Mouse (Mus musculus) lung, postnatal 10 days (tissue): ENCODE data around the gene Tmc3.

Experiments
- DNase-seq: peaks from one replicate; pipeline ENCODE4 v3.0.0; 2021

The Tmc3 gene

DNA sequence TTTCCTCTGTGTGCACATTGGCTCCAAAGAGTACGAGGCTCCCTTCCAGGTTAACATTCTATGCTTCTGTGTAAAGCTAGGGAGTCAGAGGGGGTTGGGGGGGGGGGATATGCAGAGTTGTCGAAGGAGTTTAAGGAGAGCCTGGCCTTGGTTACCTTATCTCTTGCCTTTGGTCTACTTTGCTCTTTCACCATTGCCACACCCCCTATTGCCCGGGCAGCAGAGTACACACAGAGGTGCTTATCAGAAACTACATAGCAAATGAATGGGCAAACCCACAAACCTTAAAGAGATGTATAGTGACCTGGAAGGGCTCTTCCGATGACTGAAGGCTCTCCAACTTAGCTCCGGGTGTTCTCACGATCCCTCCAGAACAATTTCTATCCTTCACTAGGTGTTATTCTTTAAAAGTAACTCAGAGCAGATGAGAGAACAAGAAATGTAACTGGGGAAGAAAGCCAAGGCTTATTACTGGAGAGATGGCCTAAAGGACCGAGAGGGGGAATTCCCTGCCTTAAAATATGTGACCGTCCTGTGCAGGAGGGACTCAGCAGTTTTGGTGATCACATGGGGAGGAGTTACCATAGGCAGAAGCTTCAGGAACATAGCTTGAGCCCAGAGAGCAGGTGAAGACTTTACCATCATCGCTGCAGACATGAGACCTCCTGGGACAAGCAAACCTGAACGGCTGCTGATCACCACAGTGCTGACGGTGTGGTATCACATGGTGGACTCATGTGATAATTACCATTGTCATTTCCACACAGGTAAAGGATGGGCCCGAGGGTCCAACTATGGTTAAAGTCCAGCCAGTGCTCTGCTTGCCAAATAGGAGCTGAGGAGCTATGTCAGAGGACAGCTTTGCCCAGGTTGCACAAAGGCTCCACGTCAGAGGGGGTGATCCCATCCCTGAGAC, 14.5 kb downstream of the Tmc3 start:
- DNase-seq, result no peak

DNA sequence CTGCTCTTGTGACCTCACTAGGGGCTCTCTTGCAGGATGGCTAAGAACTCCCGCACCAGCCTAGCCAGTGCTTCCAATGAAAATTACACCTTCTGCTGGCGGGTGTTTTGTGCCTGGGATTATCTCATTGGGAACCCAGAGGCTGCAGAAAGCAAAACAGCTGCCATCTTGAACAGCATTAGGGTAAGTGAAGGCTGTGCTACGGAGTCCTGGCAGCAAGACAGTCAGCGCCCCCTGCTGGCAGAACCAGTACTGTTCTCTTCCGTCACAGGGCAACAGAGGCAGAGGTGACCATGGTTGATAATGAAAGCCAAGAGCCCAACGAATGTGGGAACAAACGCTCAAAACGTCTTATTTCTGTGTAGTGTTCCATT, 15.2 kb downstream of the Tmc3 start:
- DNase-seq, result peak; percentile 52

DNA sequence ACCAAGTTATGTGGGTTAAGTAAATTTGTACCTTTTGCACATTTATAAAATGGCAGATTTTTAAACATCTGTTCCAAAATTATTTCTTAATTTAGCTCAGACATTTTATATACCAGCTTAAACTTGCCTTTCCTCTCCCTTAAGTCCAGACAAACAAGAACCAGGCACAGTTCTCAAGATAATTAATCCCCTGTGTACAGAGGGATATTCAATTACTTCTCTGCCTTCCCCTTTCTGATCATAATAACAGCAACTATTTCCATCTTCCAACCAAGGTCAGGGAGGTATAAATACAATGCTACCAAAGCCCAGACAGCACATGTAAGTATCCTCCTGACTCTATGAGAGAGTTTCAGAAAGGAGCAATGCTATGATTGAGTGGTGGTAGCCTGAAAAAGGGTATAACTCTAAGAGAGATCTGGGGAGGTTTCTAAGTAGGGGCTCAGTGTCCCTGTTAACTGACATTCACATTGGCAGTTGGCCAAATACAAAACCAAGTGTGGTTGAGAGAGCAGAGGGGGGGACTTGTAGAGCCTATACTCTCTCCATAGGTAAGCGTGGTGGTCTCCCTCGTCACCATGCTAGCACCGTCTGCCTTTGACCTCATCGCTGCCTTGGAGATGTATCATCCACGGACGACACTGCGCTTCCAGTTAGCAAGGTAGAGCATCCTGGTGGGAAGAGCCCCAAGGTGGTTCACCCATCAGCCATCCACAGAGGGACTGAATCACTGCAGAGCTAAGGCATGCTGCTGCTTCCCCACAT, 19.6 kb downstream of the Tmc3 start:
- no peak for DNase-seq

DNA sequence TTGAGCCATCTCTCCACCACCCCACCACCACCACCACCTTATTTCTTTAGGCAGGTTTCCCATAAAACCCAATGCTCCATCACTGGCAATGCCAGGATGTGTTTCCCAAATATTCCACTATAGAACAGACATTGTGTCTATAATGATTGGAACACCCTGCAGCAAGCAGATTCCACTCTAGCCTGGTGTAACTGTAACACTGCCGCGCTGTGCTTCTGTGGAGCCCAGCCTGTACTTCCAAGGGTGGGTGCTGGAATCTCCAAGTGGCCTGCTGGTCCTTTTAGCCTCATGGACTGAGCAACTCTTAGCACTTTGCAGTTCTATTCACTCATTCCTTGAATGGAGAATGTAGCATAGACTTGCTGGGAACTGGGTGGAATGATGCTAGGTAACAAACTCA, 22.1 kb downstream of the Tmc3 start:
- no peak for DNase-seq

DNA sequence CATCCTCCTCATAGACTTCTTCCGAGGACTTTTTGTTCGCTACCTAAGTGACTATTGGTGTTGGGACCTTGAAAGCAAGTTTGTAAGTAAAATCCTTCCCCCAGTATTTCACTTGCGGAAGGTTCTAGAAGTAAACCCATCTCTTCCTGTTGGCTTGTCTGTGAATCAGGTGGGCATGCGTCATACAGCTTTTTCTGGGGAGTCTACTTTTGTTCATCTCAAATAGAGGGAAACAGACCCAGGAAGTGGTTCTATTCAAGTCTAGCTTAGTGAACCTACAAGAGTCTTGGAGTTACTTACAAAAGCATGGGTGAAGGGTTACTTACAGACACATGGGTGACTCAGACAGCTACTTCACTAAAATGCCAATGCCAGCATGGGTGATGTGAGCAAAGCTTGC, 25.2 kb downstream of the Tmc3 start:
- DNase-seq, result no peak

DNA sequence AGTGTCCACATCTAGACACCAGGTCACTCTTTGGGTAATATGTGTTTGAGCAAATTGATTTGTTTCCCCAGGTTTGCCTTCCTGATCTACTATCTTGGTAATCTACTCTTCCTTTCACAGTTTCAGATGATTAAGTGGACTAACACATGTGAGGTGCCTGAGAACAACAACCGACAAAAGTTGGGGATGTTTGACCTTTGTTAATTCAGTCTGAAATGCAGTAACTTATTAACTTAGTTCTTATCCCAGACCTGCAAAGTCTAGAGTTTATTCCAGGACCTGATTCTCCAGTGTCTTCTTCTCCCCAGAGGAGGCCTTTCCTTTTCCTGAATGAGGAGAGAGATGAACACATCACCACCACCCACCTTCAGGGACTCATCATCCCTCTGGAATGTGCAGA, 27.2 kb downstream of the Tmc3 start:
- DNase-seq, result no peak

DNA sequence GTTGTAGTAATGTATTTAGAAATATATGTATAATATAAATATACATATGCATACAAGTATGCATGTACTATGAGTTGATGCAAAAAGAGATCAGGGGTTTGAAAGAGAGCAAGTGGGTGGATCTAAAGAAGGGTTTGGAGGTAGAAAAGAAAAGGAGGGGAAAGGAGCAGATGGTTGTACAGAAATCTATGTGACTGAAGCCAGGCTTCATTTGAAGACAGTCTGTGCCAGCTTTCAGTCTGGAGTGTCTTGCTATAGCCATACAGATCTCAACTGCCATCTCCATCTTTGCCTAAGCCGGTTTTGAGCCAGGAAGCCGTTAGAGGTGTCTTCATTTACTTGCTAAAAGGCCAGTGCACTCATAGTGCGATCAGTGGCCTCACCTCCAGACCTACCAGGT, 30.5 kb downstream of the Tmc3 start:
- no peak for DNase-seq

DNA sequence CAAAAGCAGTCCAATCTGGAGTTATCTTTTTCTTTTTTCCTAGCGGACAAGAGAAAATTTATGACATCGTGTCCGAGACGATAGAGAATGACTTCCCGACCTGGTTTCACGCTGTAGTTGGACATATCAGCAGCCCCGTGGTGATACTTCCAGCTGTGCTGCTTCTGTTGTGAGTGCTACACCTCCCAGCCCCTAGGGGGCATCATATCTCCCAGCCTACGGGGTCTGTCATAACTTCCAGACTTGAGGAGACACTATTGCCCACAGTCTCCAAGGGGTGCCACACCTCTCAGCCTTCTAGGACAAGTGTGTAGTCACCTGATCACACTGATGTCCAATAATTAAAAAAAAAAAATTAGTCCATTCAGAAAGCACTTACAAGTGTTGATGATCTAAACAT, 31.1 kb downstream of the Tmc3 start:
- DNase-seq, result no peak

DNA sequence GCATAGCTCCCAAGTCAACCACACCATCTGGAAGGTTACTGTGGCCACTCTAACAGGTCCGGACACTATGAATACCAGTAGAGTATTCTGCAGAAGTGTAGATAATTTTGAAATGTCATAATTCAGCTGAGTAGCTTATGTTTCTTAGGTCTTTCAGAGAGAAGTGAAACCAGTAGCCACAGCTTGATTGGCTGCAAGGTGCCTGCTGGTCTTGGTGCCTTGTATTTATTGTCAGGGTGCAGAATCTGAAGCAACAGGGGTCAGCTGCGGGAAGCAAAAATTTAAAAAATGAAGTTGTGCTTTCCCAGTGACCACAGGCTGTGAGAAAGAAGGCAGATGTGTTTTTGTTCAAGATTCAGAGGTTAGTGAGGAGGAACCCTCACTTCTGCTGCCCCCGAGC, 31.5 kb downstream of the Tmc3 start:
- DNase-seq, result no peak

DNA sequence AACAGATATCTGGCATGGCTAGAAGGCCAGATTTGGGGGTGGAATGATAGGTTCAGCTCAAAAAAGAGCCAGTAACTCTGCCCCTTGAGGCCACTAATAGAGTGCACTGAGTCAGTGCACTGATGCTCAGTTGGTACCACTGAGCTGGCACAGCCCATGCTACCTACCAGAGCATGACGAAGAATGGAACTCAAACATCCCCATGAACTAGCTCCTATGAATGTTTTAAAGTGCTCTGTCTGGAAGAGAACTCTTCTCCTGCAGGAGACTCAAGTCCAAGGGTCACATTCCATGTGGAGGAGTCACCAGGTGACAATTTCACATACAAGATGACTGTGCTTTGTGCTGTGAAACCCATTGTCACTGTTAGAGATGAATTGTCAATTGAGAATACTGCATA, 34.0 kb downstream of the Tmc3 start:
- DNase-seq, result no peak

DNA sequence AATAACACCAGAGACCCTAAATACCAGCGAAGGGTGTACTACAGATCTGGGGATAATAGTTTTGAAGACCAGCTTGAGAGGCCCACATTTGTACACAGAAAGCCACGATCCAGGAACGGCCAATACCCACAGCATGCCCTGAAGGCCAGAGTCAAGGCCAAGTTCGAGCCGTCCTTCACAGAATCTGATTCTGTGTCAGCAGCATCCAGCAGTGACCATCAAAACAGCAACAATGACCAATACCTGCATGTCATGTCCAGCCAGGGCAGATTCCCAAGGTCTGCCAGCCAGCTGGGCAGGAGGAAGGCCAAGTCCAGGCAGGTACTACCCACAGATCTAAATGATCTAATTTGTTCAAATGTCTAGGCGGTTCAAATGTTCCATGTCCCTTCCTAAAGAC, 37.9 kb downstream of the Tmc3 start:
- no peak for DNase-seq

DNA sequence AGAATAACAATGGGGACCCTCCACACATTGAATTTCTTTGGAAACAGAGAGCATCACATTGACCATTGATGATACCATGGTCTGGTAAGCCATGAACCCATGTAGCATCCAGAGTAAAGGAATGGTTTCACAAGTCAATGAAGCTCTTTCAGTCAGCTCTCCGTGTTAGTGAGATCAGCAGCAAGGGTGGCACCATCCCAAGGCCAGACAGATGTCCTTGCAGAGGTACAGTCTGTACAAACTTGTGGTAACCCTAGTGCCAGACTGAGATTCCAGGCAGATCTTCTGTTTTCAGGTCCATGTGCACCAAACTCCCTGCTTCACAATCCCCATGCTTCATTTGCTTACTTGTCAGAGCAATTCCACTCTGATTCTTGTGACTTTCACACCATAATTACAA, 39.3 kb downstream of the Tmc3 start:
- no peak for DNase-seq

DNA sequence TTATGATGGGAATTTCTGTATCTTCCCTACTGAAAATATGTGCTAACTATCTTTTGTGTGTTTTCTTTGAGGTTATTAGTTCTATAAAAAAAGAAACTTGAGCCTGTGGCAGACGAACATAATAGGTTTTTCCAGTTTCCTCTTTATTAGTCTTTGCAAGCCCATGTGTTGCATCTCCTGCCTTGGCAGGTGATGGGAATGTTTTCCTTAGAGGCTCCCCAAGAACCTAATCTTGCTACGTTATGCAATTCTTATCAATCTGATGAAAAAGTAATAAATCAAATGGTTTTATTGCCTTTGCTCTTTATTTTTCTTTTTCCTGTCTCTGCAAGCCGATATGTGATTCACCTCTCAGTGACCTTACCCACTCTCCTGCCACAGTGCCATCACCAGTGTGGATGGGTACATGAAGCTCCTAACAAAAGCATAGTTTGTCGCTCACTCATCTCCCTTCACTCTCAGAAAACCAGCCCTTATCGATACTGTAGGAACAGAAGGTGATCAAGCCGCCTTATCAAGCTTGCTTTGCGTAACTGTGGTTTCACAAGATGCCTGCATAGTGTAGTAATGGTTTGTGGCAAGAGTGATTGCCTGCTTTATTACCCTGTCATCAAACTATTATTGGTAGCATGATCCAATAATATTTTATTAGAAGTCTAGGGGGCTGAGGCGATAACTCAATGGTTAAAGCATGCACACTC, 42.0 kb downstream of the Tmc3 start:
- DNase-seq, result no peak

DNA sequence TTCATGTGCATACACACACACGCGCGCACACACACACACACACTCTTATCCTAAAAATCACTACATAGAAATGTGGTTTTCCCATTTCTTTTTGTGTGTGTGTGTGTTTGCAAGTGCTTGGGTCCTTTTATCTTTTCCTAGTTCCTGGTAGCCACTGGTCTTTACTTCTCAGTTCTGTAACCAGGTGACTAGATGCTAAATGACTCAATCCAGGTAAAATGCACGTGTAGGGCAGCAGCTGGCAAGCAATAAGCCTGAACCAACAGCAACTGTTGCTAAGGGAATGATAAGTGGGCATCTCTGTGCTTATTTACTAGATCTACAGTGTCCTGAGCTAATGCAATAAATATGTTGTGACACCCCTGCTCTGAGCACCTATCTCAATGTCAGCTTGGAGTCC, 42.6 kb downstream of the Tmc3 start:
- no peak for DNase-seq

DNA sequence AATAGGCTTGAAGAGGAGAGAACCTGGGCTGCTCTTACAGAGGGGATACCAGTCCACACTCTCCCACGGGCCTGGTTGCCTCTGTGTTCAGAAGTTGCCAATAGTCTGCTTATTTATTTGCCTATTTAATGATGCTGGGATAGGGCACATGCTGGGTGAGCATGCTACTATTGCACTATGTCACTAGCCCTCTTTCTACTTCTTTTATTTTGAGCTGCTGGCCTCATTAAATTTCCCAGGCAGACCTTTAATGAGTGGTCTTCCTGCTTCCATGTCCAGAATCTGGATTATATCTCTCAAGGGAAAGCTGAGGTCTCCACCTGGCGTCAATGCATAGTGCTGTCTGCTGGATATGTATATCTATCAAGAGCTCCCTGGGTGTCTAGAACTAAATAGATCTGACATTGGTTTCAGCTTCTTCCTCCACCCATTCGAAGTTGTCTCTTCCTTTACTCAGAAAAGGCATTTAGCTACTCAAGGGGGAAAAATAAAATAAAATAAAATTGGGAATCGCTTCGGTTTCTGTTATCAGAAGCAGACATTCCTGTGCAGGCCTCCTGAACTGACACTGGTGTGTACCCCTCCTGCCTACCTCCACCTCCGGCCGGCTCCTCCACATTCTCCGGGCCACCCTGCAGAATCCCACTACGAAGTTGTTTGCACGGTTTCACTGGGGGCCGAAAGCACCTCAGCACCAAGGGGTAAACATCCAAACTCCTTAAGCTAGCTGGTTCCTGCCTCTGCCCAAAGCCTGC, 46.5 kb downstream of the Tmc3 start:
- no peak for DNase-seq

DNA sequence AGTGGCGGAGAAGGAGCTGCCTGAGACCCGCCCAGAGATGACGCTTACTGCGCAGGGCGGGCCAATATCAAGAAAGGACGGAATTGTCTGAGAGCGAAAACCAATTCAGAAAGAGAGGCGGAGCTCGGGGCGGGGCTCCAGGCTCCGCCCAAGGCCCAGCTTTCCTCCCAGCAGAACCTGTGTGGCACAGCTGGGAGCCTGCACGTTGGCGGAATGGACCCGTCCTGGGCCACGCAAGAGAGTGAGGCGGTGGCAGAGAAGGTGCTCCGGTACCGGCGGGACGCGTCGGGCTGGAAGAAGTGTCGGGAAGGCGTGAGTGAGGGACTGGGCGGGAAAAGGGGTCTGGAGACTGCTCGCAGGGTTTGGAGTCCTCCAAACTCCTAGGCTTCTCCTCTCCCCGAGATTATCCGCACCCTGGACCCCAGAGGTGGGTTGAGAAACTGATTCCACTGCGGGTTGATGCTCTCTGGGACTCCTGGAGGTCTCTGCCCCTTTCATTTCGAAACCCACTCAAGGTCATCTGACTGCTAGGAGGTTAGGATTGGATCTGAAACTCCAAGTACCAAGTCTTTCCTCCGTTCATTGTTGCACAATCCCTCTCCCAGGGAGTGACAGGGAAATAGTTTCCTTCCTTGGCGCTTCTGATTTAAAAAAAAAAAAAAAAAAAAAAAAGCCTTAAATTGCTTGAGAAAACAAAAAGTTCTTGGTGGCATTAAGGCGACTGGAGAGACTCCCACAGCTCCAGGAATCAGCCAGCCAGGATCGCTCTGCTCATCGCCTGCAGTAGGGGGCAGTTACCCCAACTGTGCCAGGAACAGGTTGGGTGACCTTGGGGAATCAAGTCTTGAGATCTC, 47.3 kb downstream of the Tmc3 start, which contains the start of gene Stard5:
Gene Stard5, plus strand, starts transcription at position 132 of the 854 bp plus-strand sequence.
- peak; percentile 97 for DNase-seq

DNA sequence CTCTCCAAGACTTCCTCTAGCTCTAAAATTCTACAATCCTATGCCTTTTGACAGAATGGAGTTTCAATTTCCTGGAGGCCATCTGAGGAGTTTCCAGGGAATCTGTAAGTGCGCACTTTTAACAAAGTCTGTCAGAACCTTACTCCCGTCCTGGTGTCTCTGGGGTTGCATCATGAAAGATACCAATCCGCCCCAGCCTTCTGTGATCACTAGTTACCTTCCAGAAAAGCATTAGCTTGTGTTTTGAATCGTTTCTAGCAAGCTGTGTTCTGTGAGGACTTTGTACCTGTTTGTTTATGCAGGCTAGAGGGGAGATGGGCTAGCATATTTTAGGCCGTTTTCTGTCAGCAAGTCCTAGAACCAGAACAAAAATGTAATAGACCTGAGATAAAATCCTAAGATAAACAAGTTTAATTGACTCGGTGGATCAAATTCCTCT, 48.0 kb downstream of the Tmc3 start:
- no peak for DNase-seq

DNA sequence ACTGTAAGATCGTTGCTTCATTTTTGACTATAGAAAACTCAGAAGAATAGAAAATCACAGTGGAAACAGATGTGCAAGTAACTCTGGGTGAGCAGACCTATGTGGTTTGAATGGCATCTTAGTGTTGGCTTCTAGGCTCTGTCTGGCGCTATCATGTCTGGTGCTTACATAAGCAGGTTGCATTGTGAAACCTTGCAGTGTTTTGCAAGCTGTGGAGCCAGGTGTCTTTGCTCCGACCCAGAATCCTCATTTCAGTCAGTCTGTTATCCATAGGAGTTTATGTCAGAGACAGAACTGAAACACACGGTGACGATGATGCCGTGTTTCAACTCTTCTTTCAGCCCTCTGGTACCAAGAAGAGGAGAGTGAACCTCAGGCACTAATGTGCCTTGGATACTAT, 49.1 kb downstream of the Tmc3 start:
- DNase-seq, result no peak

DNA sequence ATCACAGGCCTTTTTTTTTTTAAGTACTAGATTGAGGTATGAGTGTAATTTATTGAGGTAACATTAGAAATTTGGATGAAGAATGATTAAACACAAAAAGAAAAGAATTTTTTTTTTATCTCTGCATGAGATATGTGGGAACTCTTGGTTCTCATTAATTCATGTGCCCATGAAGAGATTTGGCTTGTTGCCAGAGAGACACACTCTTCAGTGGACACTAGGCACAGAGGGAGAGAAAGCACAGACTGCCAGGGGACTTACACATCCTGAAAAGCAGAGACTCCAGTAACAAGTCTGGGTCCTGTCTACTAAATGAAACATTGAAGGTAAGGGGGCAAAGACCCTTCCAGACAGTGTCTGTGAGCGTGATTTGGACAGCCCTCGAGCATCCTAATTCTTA, 51.0 kb downstream of the Tmc3 start:
- DNase-seq, result no peak

DNA sequence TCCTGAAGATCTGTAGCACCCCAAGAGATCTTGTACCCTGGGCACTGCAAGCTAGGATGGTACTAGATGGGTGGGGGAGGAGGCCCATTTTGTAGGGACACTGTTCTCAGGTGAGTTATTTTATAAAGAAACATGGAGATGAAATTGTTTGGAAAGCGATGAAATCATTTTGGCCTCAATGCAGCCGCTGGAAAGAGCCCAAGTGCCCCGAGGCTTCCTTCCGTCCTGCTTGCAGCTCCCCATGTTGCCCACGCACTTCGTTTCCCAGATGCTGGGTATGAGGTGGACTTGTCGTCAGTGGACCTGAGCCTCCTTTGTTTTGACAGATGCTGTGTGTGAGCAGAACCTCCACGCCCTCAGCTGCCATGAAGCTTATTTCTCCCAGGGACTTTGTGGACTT, 51.7 kb downstream of the Tmc3 start:
- DNase-seq, result no peak

DNA sequence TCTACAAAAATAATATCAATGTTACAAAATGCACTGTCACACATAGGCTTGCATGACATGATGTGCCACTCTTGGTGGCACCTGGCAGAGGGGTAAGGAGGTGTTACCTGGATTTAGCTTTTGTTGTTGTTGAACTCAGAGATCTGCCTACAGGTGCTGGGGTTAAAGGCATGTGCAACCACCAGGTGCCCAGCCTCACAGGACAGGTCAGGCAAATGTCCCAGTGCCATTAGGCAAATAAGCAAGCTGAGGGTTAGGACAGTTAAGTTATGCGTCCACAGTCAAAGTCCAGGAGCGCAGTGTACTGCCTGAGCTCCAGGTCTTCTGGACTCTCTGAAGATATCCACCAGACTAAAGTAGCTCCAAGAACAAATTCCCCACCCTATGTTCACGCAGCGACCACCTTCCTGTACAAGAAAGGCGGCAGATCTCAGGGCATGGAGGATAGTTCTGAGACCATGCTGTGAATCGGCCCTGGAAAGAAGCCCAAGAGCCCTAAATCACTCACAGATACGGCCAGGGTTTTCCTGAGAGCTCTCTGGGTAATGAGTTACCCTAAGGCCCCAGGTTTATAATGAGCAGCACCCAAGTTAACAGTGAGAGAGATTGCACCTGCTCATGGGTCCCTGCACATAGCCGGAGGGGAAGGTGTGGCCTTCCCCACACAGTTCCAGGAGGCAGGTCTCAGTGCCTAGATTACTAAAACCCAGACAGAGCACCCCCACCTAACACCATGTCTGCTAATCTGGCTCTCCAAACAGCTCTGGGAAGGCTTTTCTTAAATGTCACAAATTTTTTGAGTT, 53.3 kb downstream of the Tmc3 start:
- DNase-seq, result no peak
